Mouse (Mus musculus) layer of hippocampus, adult 8-10 months (tissue): Measurements from ENCODE around the gene Rexo2. TPM values are rescaled to one million over a fixed set of nuclear protein-coding genes. Genes with fewer than 3 reads are reported as not detected.

Experiments used
- microRNA-seq, 2 experiments: library from miRNA; unstranded; fragments of <30 nt; microRNA quantifications; one replicate each; pipeline ENCODE4 v1.2.0; 2022
- total RNA-seq, 4 experiments: library from RNA; stranded (reverse); gene quantifications; 2 replicates each; pipeline ENCODE4 v1.2.4; 2022

The Rexo2 gene
- total RNA-seq, 4 experiments from 2014 or later = 88.7 to 109 (median 102) TPM

Small RNAs within 50 kb of the gene (microRNA-seq; reads per million reads assigned to microRNA genes)
- 0 reads per million in 2 experiments for gene Gm23653

Other genes starting within 250 kb of the Rexo2 start
- gene Nxpe2, start 127.2 kb downstream of the Rexo2 start, total RNA-seq = under 1 TPM in 3 of 4 experiments, not detected in 1; 0.12 to 0.66 (median 0.28) TPM
- gene Rbm7, start 14.7 kb upstream of the Rexo2 start, total RNA-seq = 10 to 100 TPM; 35.8 to 39.7 (median 37.2) TPM
- gene Gm5617, start 14.8 kb upstream of the Rexo2 start, total RNA-seq = 10 to 100 TPM; 10.2 to 17.4 (median 11.0) TPM
- gene Nnmt, start 124.5 kb upstream of the Rexo2 start, total RNA-seq = 1 to 10 TPM; 1.5 to 2.9 (median 2.6) TPM